In genomic region chr13:20353862-20354603, GRCm38 (mm10) we compare ENCODE assay signal across 8 mouse cellular contexts.
DNase-seq lines count a peak whose midpoint lies in the region.

No protein-coding gene starts in this region.

- intact Hi-C loops in left cerebral cortex, postnatal 4 days (cut with DNase I), result no loop called here

- peak; percentile 23 for DNase-seq in embryo, embryonic 10.5 days (ENCODE audit: low spot score)
- DNase-seq in embryo, embryonic 10 days (ENCODE audit: low spot score), result no peak
- peak; percentile 35 for DNase-seq in ES-CJ7 (ENCODE audit: low read depth, low spot score)
- DNase-seq in frontal cortex, adult 2 months (ENCODE audit: extremely low spot score in 1 of 2, low spot score in 1 of 2), result peak; percentile 12 to 66
- DNase-seq in left cerebral cortex, postnatal 4 days, result peak; percentile 17
- DNase-seq in spleen, adult 18-20 months, result no peak
- DNase-seq in kidney, adult 9 months, result no peak
- DNase-seq in ovary, postnatal 14 days (ENCODE audit: low spot score), result no peak

Comparison
In these comparisons a context has a peak if more than half of its experiments do, and no peak if none do; other contexts are left out.
1. DNase-seq: peak in embryo, embryonic 10.5 days (single experiment), ES-CJ7 (single experiment), frontal cortex, adult 2 months (2 of 2) and left cerebral cortex, postnatal 4 days (single experiment); none in embryo, embryonic 10 days (single experiment), spleen, adult 18-20 months (0 of 2), kidney, adult 9 months (single experiment) and ovary, postnatal 14 days (single experiment).